Mouse (Mus musculus): Measurements from ENCODE around the gene Auh. TPM values are rescaled to one million over a fixed set of nuclear protein-coding genes. Genes with fewer than 3 reads are reported as not detected.

Auh gene
- polyA plus RNA-seq (2012), result 22.8 and 24.1 TPM in 2 replicates

GRCm38 (mm10) chr13:52929209-52930171 is at the start of gene Auh:
TSS of gene Auh (minus strand) at chr13:52929681.

Other genes with a start within 250 kb of the Auh start
- gene Nfil3, start 51.4 kb upstream of the Auh start, polyA plus RNA-seq (2012), result 38.5 and 59.3 TPM in 2 replicates